Mouse (Mus musculus) gastrocnemius, adult 18-20 months (tissue): ENCODE measurements around the gene Zkscan16. TPM values are rescaled to one million over a fixed set of nuclear protein-coding genes. Genes with fewer than 3 reads are reported as not detected.
A peak's percentile ranks its signal among the peaks of the same experiment; 100 is the strongest.

Source experiments
- DNase-seq: peaks from one replicate; pipeline ENCODE4 v3.0.0; 2021; ENCODE audit warnings: low spot score
- total RNA-seq, 2 experiments: library from RNA; stranded (reverse); gene quantifications; 2 replicates each; pipeline ENCODE4 v1.2.3; 2021

Gene Zkscan16
- total RNA-seq, 2 experiments from 2014 or later, result not detected

DNA sequence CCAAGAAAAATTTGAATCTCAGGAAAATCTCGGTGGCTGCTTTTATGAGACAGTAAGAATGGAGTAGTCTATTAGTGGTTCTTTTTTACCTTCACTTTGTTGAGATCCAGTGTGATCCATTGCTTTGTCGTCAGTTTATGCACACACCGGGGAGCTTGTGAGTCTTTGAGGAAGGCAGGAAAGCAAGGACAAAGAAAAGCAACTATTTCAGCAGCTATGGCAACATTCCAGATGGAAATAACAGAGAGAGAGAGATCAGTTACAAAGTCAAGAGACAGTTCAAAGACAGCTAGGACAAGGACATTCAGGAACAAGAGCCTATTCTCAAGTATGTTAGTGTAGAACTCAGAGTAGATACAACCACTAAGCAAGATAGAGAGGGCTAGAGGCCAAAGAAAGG lies 7.6 kb upstream of the Zkscan16 start:
- no peak for DNase-seq

DNA sequence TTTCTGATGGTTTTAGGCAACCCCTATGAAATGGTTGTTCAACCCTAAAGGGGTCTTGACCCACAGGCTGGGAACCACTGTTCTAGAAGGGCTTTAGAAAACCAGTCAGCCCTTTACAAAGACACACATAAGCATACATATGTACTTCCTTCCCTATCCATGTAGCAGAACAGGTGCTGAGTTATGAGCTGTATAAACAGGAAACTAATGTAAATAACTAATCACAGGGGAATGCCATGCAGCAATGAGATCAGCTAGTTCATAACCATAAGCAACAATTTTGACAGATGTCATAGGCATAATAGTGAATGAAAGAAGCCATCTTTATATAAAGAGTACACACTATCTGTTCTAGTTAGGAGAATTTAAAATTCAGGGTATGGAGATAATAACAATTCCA lies 1.8 kb upstream of the Zkscan16 start:
- DNase-seq, result no peak

DNA sequence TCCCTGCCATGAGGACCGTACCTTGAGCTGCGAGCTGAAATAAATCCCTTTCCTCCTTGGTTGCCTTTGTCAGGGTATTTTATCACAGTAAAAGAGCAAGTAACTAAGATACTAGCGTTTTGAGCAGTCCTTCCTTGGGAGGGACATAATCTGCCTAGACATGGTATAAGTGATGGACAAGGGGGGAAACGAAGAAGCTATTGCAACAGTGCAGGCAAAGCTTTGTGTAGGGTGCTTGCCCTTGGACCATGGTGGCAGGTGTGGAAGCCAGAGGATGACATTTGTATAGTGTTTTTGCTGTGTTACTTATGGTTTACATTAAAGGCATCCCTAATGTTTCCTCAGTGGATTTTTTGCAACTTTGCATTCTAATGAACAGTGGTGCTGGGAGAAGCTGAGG lies 486 bp upstream of the Zkscan16 start:
- no peak for DNase-seq

DNA sequence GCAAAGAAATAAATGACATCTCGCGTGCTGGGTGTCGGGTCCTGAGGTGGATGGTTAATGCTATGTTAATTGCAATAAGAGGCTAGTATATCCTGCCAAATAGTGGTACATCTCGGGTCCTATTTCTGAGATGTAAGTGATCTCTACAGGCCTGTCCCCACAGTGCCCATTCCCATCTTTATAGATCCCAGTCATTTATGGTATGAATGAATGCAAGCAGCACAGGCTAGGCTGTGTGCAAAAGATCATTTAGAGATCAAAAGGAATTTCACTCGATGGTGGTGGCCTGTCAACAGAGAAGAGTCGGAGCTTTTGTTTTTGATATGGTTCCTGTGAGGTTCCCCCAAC lies 752 bp downstream of the Zkscan16 start:
- DNase-seq, result no peak

DNA sequence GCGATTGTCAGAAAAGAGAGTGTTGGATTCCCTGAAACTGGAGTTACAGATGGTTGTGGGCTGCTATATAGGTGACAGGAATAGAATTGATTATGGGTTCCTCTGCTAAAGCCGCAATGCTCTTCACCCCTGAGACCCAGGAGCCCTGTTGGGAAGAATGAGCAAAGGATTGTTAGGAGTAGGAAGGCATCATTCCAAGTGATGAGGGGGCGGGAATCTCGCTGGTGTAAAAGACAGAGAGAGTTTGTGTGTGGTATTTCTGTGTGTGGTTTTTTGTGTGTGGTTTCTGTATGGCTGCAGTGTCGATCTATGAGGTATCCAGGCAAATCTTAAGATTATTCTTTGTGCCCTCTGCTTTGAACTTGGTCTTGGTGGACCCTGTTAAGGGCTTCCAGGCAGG lies 1.3 kb downstream of the Zkscan16 start:
- no peak for DNase-seq

DNA sequence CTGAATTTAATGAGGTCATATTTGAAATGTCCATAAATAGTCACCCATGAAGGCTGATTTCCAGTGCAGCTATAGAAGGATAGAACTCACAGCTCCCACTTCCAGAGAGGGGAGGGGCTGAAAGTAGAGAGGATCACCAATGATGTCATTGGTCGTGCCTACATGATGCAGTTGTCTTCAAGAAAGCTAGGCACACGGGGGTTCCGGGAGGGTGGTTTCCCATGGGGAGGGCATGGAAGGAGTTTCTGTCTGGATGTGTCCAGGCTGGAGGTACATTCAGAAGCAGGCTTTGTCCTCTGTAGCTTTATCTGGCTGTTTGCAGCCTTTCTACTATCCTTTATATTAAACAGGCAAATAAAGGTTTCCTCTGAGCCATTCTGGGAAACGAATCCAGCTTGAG lies 5.0 kb downstream of the Zkscan16 start:
- DNase-seq, result no peak

DNA sequence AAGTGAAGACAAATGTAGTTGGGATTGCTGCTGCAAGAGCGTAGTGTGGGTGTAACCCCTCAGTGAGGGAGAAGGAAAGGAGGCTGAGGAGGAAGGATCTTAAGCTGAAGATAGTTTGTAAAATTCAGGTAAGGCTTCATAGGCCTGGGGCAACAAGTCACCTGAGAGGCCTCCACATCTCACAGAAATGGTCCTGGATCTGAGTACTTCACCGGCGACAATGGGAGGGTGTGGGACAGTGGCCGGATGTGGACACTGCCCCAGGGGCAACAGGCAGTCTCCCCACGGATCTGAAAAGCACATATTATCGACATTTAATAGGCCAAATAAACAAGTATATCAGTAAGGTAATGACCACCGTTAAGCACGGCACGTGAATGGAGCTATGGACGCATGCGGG lies 9.2 kb downstream of the Zkscan16 start:
- no peak for DNase-seq

DNA sequence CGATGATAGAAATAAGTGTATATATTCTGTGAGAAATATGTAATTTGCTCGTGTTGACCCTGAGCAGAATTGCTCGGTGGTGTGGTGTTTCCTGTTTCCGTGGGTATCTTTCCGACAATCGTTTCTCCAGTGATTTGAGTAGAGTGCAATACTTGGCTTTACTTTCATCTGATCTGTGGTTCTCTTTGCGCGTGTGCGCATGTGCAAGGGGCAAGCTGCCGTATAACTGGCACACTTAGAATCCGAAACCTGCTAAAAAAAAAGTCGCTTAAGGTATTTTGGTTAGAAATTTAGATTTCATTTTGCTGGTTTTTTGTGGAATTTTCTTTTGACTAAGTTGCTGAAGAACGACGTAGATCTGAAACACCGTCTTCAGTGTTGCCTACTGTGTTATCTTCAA lies 18.3 kb downstream of the Zkscan16 start:
- no peak for DNase-seq

DNA sequence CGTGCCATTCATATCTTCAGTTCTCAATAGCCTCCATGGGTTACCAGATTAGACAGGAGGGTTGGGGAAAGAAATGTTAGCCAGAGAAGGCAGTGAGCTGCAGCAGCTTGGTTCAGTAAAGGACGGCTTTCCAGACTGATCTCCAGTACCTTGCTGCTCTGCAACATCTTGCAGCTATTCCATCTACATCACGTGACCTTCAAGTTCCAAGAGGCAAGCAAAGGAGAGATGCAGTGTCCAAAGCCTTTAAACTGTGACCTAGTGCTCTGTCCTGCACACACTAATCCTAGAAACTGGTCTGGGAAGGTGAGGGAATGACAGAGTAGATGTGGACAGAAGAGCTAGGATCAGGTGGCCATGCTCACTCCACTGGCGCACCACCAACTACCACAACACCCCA lies 19.8 kb downstream of the Zkscan16 start:
- DNase-seq, result no peak

DNA sequence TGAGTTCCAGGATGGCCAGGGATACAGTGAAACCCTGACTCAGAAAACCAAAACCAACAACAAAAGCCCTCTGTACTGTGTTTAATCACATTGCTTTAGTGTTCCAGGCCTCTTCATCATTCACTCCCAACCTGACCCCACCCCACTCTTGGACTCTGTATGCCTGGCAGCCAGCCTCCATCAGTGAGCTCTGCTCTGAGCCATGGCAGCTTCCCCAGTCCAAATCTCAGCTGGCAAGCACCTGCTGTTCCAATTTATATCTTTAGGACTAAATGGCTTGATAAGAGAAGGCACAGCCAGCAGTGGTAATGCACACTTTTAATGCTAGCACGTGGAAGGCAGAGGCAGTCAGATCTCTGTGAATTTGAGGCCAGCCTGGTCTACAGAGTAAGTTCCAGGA lies 21.7 kb downstream of the Zkscan16 start:
- no peak for DNase-seq

DNA sequence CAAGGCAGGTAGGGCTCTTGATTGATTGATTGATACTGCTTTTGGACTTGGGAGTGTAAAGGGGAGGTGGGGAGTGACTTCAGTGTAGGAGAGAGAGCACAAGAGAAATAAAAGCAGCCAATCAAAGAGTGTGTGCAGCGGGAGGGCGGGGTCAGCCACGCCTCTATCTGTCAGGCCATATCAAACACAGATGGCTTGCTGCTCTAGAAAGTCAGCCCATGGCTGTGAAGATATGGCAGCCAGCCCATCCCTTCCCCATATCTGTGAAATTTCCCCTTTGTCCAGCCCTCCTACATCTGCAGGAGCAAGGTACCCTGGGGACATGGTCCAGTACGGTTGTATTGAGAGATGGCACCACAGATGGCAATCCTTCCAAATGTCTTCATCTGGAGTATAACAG lies 27.2 kb downstream of the Zkscan16 start:
- DNase-seq, result no peak

DNA sequence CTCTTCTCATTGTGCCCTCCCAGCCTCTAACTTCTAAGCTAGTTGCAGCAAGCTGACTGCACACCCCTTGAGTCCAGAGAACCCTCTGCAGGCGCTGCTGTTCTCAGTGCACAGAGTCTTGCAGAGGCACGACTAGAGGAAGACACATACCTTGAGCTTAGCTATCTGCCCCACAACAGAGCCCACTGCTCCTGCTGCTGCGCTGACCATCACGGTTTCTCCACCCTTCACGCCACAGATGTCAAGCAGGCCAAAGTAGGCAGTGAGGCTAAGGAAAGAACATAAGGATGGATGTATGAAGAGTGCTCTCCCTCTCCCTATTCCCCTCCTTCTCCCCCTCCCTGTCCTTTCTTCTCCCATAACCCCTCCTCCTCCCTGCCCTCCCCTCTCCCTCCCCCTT lies 32.3 kb downstream of the Zkscan16 start:
- DNase-seq, result no peak

DNA sequence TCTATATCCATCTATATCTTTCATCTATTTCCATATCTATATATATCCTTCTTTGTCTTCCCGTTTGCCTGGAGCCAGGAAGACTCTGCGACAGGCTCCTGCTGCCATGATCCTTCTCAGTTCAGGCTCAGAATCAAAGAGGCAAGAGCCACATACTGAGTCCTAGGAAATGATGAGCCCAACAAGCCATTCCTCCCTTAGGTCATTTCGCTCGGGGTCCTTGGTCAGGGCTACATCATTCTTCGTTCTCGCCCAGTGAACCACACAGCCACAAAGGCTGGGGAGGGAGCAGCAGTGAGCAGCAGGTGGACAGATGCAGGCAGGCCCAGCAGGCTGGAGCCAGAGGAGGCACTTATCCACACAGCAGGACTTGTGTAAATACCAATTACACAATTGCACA lies 38.0 kb downstream of the Zkscan16 start:
- no peak for DNase-seq

DNA sequence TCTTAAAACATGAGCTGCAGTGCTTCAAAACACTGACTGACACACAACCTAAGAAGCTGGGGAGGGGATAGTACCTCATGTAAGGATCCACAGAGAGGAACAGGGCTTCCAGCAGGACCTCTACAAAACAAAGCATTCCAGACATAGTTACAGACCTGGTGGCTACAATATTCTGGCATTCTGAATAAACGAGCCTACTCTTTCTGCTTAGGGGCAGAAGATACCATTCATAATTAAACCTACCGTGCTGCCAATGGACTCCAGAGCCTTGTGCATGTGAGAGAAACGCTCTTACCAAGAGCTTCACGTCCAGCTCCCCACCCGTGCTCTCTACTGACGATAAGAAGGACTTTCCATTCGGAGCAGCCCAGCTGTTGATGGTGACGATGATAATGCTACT lies 39.4 kb downstream of the Zkscan16 start:
- no peak for DNase-seq

DNA sequence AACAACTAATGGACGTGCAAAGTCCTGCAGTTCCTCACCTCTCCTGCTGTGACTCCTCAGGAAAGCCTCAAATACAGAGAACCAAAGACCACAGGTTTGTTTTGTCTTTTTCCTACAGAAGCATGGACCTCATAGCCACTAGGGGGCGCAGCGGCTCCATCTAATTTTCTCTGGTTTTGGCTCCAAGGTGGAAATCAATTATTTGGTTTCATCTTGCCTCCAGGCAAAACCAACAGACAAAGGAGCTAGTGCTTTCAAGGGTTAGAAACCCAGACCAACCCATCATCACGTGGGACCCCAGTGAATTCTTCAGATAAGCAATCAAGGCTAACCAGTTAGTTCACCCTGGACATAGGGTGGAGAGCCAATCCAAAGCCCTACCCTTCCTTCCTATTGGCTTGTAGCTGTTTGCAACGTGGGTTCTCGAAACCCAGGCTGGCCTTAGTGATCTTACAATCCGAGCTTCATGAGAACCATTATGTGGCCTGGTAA lies 41.8 kb downstream of the Zkscan16 start:
- peak; percentile 64 for DNase-seq

DNA sequence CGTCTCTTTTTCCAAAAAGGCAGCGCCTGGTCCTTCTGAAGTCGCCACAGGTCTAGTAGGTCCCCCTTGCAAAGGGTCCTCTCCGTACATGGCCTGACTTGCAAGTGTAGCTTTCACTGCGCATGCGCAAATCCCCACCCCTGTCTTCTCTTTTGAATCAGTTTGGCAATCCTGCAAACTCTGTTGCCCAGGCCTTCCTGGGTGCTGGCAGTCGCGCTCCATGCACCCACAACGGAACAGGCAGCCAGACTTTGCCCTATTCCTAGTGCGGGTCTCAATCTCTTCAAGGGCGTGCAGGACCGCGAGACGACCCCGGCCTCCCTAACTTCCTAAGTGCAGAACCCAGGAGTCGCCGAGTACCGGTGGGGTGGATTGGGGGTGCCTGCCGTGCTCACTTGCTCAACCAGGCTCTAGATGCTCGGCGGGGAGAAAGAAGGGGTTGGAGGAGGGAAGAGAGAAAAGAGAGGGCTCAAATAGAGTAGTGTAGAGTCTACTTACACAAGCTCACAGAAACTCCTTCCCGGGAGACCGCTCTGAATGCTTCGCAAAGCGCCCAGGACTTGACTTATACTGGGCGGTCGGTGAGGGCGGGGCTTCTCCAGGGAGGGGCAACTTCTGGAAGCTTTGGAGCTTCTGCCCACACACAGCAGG lies 43.2 kb downstream of the Zkscan16 start, which contains the start of gene Ptgr1:
Gene Ptgr1, minus strand, starts transcription at position 580 of the 651 bp plus-strand sequence.
- peak; percentile 77 for DNase-seq

DNA sequence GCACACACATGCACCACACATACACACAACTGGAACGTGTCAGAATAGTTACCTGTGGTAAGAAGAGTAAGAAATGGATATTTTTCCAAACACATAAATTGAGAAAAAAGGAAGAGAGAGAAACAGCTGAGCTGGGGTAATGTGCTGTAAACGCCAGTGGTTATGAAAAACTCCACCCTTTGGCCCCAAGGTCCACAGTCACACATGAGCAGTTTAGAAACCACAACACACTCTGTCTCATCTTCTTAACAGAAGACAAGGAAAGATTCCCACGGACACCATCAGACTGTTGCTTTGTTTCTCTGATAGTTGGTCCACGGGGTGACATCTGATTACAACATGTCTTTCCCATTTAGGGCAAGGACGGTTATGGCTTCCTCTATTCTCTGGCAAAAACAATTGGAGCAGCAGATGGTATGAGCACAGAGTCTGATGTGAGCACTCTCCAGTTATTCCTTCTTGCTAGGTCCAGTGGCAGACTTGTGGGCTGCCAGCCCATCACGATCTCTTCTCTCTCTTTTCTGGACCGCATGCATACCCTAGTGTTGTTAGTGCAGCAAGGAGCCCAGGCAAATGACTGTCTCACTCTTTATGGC lies 46.0 kb downstream of the Zkscan16 start:
- no peak for DNase-seq

DNA sequence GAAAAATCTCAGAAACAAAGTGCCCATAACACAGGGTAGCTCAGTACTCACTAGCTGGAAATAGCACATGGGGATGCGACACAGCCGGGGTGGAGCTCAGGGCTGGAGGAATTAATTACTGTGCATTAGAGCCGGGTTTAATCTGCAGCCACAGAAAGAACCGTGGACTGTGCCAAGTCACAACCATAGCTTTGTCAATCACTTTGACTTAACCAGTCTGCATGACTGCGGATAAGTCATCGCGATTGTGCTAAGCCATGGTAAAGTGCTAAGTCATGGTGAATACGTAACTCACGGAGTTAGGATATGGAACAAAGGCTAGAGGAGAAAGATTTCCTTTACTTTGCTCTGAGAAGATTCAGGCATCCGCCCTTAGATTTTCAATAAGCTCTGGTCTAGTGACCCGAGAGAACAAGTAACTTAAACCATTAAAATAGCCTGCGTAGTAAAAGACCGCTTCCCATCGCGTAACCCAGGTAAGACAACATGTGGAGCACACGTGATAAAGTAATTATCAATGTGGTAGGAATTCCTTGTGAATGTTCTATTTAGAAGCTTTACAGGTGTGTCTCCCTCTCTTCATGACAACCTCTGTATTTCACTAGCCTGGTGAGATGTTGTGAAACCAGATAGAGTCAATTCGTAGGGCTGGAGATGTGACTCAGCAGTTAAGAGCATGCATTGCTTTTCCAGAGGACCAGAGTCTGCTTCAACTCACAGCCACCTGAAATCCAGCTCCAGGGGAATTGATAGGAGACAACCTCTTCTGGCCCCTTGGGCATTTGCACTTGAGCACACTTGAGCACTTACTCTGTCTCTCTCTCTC lies 47.4 kb downstream of the Zkscan16 start:
- DNase-seq, result no peak

DNA sequence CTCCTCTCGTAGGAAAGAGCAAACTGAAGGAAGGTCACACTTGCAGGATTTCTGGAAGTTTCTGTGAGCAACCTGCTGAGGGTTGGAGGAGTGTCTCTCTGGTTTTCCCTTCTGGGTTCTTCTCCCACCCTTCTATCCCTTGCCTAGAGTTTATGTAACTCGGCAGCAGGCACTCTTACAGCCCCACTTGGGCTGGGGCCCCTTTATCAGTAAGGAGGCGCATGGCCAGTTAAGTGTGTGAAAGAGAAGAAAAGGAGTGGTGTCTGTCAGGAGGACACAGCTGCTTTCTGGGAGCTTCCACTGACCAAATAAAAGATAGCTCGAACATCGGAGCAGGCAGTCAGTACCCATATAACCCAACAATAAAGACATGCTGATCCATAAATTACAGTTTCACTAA lies 48.8 kb downstream of the Zkscan16 start:
- no peak for DNase-seq

DNA sequence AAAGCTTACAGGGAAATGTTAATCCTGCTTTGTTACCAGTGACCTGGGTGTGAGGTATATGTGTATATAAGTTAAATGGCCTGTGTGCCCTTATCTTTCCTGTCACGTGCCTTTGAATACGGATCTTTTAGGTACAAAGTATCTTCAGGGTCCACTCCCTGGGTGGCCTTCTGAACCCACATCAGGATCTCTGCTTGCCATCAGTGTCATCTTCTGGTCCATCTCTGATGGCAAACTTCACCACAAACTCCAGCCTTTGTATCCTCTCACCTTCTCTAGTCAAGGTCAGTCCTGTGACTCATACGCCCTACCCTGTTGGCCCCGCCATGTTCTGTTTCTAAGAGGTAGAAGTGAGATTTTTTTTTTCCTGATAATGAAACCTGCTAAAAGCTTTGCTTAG lies 51.3 kb downstream of the Zkscan16 start, which contains the start of gene Dnajc25:
Gene Dnajc25, plus strand, starts transcription at position 301 of the 400 bp plus-strand sequence.
- DNase-seq, result no peak

DNA sequence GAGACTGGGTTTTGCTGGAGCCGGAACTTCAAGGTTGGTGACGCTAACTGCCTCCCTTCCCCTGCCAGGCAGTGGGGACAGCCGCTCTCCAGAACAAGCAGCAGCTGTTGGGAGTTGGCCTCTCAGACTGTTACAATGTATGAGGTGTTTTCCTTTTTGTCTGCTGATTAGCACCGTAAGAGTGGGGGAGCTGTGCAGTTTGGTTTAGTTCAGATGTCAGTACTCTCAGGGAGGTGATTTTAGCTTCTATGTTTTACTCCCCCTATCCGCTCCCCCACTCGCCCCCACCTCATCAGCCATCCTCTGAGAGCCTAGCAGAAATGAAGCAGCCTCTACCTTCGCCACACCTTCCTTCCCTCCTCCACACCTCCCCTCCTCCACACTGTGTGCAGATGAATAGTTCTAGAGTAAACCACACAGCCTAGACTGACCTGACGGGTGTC lies 51.8 kb downstream of the Zkscan16 start:
- no peak for DNase-seq

DNA sequence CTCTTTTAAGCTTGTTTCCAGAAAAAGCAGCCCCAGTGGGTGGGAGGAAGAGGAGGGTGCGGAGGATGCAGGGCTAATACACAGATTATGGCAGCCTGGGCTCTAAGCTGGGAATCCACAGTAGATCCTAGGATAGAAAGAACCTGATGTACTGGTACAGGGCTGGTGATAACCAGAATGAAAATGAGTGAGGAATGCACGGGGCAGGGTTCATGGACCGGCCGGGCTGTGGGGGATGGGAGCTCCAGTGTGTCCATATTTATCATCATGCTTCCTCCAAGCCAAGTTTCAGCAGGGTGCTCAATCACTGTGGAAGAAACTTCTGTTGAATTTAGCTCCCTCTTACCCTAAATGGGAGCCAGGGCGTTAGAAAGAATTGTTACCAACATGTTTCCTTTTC lies 53.7 kb downstream of the Zkscan16 start:
- DNase-seq, result no peak

DNA sequence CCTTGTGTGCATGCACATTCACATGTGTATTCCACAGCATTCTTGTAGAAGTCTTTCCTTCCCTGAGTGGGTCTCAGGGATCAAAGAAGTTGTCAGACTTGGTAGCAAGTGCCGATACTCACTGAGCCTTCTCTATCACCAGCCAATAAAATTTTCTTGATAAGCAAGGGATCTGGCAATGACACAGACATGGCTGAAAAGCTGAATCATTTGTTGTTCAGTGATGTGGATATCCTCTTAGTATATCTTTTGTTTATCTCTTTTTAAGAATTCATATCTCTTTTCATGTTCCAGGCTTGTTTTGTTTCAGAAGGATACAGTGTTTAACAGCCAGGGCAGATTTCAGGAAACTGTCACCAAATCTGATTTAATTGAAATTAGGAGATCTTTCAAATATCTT lies 55.3 kb downstream of the Zkscan16 start:
- no peak for DNase-seq
